Mouse (Mus musculus): ENCODE measurements around the gene Vmn1r82. TPM values are rescaled to one million over a fixed set of nuclear protein-coding genes. Genes with fewer than 3 reads are reported as not detected.

Vmn1r82 gene
- not detected in 2 replicates for polyA plus RNA-seq (2016; fragmentation: Nextera tagmentation; extraction: Ambion mirVana)

GRCm38 (mm10) chr7:12300130-12300529 is at the start of gene Vmn1r82:
Gene Vmn1r82, plus strand, starts transcription at chr7:12300430.
- Histone ChIP-seq H3K4me3 (no peak within 1 kb of the TSS), H3K36me3 (no peaks in the 10 kb centered on the region), H3K4me2 (replicated peaks) (no peak within 1 kb of the TSS), H3K9me3 (peaks cover 26% of the 10 kb centered on the region), H3K27me3 (no peaks in the 10 kb centered on the region), H3K4me1 (no peaks in the 10 kb centered on the region), H3K27ac (replicated peaks) (no peak within 1 kb of the TSS), H3K9ac (replicated peaks) (no peak within 1 kb of the TSS)
- WGBS: 65% methylated on average over 2 of the region's 2 CpGs
- no peak for ATAC-seq (ENCODE audit: low FRiP score, low read depth)

- Histone ChIP-seq H3K27ac (replicated peaks) (no peak within 1 kb of the TSS), H3K4me1 (no peaks in the 10 kb centered on the region), H3K9me3 (peaks cover 29% of the 10 kb centered on the region), H3K27me3 (no peaks in the 10 kb centered on the region), H3K4me2 (replicated peaks) (no peak within 1 kb of the TSS), H3K36me3 (no peaks in the 10 kb centered on the region), H3K9ac (replicated peaks) (no peak within 1 kb of the TSS), H3K4me3 (no peak within 1 kb of the TSS)
- no peak for ATAC-seq (ENCODE audit: low FRiP score, low read depth)
- WGBS: 77% methylated on average over 1 of the region's 1 CpGs
Observed at GRCm38 (mm10) chr7:12268169-12268568, 32.1 kb upstream of the Vmn1r82 start, which contains the start of gene Vmn1r81. Gene Vmn1r81, minus strand, starts transcription at chr7:12268269.

GRCm38 (mm10) chr7:12329381-12329780 is 29.2 kb downstream of the Vmn1r82 start, which contains the start of gene Vmn1r83:
Gene Vmn1r83, minus strand, starts transcription at chr7:12329481.
- no peak within 1 kb of the TSS for H3K4me2 ChIP-seq (replicated peaks)
- no peaks in the 10 kb centered on the region for H3K27me3 ChIP-seq
- H3K9me3 ChIP-seq: peaks cover 38% of the 10 kb centered on the region; the same call in 1 of the 2 replicates
- H3K9ac ChIP-seq (replicated peaks): no peak within 1 kb of the TSS
- no peak within 1 kb of the TSS for H3K4me3 ChIP-seq
- no peak for ATAC-seq (ENCODE audit: low FRiP score, low read depth)
- no peaks in the 10 kb centered on the region for H3K4me1 ChIP-seq
- H3K27ac ChIP-seq (replicated peaks): no peak within 1 kb of the TSS
- H3K36me3 ChIP-seq: no peaks in the 10 kb centered on the region
- 81% methylated on average over 2 of the region's 2 CpGs for WGBS

Other genes with a start within 250 kb of the Vmn1r82 start
- not detected in 2 replicates for gene Vmn1r78, start 150.2 kb upstream of the Vmn1r82 start, polyA plus RNA-seq (2016; fragmentation: Nextera tagmentation; extraction: Ambion mirVana)
- not detected in 2 replicates for gene Vmn1r79, start 129.2 kb upstream of the Vmn1r82 start, polyA plus RNA-seq (2016; fragmentation: Nextera tagmentation; extraction: Ambion mirVana)
- gene Vmn1r80, start 111.1 kb upstream of the Vmn1r82 start, polyA plus RNA-seq (2016; fragmentation: Nextera tagmentation; extraction: Ambion mirVana): not detected in 2 replicates
- not detected in 2 replicates for gene Vmn1r81, start 32.2 kb upstream of the Vmn1r82 start, polyA plus RNA-seq (2016; fragmentation: Nextera tagmentation; extraction: Ambion mirVana)
- gene Vmn1r83, start 29.1 kb downstream of the Vmn1r82 start, polyA plus RNA-seq (2016; fragmentation: Nextera tagmentation; extraction: Ambion mirVana): 0.06 TPM in 1 of 2 replicates, not detected in the other
- not detected in 2 replicates for gene Vmn1r84, start 68.8 kb downstream of the Vmn1r82 start, polyA plus RNA-seq (2016; fragmentation: Nextera tagmentation; extraction: Ambion mirVana)
- 5.3 and 5.4 TPM in 2 replicates for gene Zfp551, start 122.3 kb downstream of the Vmn1r82 start, polyA plus RNA-seq (2016; fragmentation: Nextera tagmentation; extraction: Ambion mirVana)
- 59.5 and 61.2 TPM in 2 replicates for gene Zfp606, start 177.9 kb downstream of the Vmn1r82 start, polyA plus RNA-seq (2016; fragmentation: Nextera tagmentation; extraction: Ambion mirVana)
- gene 2900092C05Rik, start 212.1 kb downstream of the Vmn1r82 start, polyA plus RNA-seq (2016; fragmentation: Nextera tagmentation; extraction: Ambion mirVana): not detected in 2 replicates

All from midbrain, embryonic 12.5 days (tissue).